13 mouse cellular contexts compared by ENCODE assay signal in the genomic region with DNA sequence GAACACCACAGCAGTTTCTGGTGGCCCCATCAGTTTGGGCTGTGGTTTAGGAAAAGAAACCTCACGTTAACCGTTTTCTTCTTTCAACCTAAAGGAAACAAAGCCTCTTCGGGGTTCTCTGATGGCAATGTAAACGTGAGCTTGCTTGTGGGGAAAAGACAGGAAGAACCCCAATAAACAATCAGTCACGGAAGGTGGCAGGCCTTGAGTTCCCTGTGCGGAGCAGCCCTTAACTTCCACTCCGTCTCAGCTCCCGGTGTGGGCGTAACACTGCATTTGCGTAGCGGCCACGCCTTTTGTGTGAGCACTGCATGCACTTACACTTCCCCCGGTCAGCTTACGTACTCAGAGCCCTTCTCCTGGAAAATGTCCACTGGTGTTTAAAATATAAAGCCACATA. TPM values are rescaled to one million over a fixed set of nuclear protein-coding genes. Genes with fewer than 3 reads are reported as not detected.
DNase-seq lines count a peak whose midpoint lies in the region; ATAC-seq lines count a peak whose summit lies in the region.
"Had no signal": no experiment of that assay in that cellular context is flagged by ENCODE, and none has a peak within 500 bp of the region (broad histone marks: within the 10 kb centered on the region; RNA-seq: fewer than 3 reads in every experiment).

No protein-coding gene starts in this region.

- no peak overlapping the region for H3K9ac ChIP-seq in midbrain, embryonic 16.5 days (ENCODE audit: low read depth, low read length)
- H3K9ac ChIP-seq: neural tube, embryonic 12.5 days had no signal

- H3K9me3 ChIP-seq in hindbrain, embryonic 10.5 days: no peaks in the 10 kb centered on the region
- no peaks in the 10 kb centered on the region for H3K9me3 ChIP-seq in midbrain, embryonic 16.5 days (replicated peaks; ENCODE audit: control insufficient read depth, low read length, poor library complexity, severe bottlenecking)
- H3K9me3 ChIP-seq: neural tube, embryonic 12.5 days had no signal

- H3K4me2 ChIP-seq in midbrain, embryonic 16.5 days (ENCODE audit: low read length): no peak overlapping the region
- H3K4me2 ChIP-seq: neural tube, embryonic 12.5 days had no signal

- H3K4me3 ChIP-seq in hindbrain, embryonic 10.5 days: no peak overlapping the region
- H3K4me3 ChIP-seq in midbrain, embryonic 16.5 days (ENCODE audit: low read depth, low read length): no peak overlapping the region
- H3K4me3 ChIP-seq: neural tube, embryonic 12.5 days had no signal

- H3K36me3 ChIP-seq in hindbrain, embryonic 10.5 days: peaks cover 53% of the 10 kb centered on the region
- H3K36me3 ChIP-seq in midbrain, embryonic 16.5 days (ENCODE audit: control insufficient read depth, insufficient read depth, low read length): peaks cover 6% of the 10 kb centered on the region

- DNase-seq in spleen, postnatal 36 days (ENCODE audit: low spot score in 2 of 2): peak; percentile 17 to 23
- DNase-seq in spleen, adult 18-20 months: no peak
- DNase-seq in thymus, postnatal 36 days: peak; percentile 50 to 68
- no peak for DNase-seq in layer of hippocampus, adult 9-11 months
- DNase-seq in hindbrain, embryonic 10.5 days (ENCODE audit: low spot score): no peak
- DNase-seq: gastrocnemius, postnatal 25 days; kidney, adult 11 months; right cerebral cortex, postnatal 25 days had no signal

- H3K27ac ChIP-seq in hindbrain, embryonic 10.5 days: no peak overlapping the region
- no peak overlapping the region for H3K27ac ChIP-seq in midbrain, embryonic 16.5 days (ENCODE audit: low read length)
- H3K27ac ChIP-seq: macrophage; neural tube, embryonic 12.5 days had no signal

- peak; percentile 75 to 76 for ATAC-seq in hematopoietic stem cell, adult 5-6 weeks (replicated peaks in 1 of 2; ENCODE audit: insufficient read depth in 1 of 2, low FRiP score in 2 of 2, low TSS enrichment in 1 of 2, low read depth in 1 of 2, poor library complexity in 2 of 2, severe bottlenecking in 2 of 2)
- ATAC-seq in megakaryocyte progenitor cell, adult 5-6 weeks (replicated peaks; ENCODE audit: poor library complexity): peak; percentile 75
- ATAC-seq in midbrain, embryonic 16.5 days: no peak

- H3K27me3 ChIP-seq in hindbrain, embryonic 10.5 days (ENCODE audit: insufficient read depth, poor library complexity, severe bottlenecking): no peaks in the 10 kb centered on the region
- no peaks in the 10 kb centered on the region for H3K27me3 ChIP-seq in midbrain, embryonic 16.5 days (ENCODE audit: control insufficient read depth, insufficient read depth, low read depth, low read length)
- H3K27me3 ChIP-seq: neural tube, embryonic 12.5 days had no signal

- peaks cover 4% of the 10 kb centered on the region; the same call in 1 of the 2 replicates for H3K4me1 ChIP-seq in hindbrain, embryonic 10.5 days (replicated peaks)
- H3K4me1 ChIP-seq in midbrain, embryonic 16.5 days (ENCODE audit: control insufficient read depth, insufficient read depth, low read length): no peaks in the 10 kb centered on the region
- H3K4me1 ChIP-seq: neural tube, embryonic 12.5 days had no signal

- WGBS in hindbrain, embryonic 10.5 days: 54% methylated on average over 14 of the region's 14 CpGs
- WGBS in midbrain, embryonic 16.5 days: 63% methylated on average over 14 of the region's 14 CpGs

RNA-seq across cellular contexts. Expression of gene Spata7, which starts 49.4 kb away (rescaled TPM):
- 6.4 and 13.3 TPM in 2 replicates for total RNA-seq in hematopoietic stem cell, adult 5-6 weeks (2017)
- total RNA-seq in megakaryocyte progenitor cell, adult 5-6 weeks (2015): 7.0 and 9.5 TPM in 2 replicates
- 5.7 and 6.6 TPM in 2 replicates for total RNA-seq in megakaryocyte progenitor cell, adult 5-6 weeks (2017)
- polyA plus RNA-seq in hindbrain, embryonic 10.5 days (2016; fragmentation: Nextera tagmentation; extraction: Ambion mirVana): 20.2 and 22.5 TPM in 2 replicates
- 35.7 and 37.7 TPM in 2 replicates for polyA plus RNA-seq in midbrain, embryonic 16.5 days (2015; fragmentation: Nextera tagmentation; extraction: Ambion mirVana)

RNA-seq across cellular contexts. Expression of gene Ptpn21, which starts 59.9 kb away (rescaled TPM):
- total RNA-seq in hematopoietic stem cell, adult 5-6 weeks (2017): 6.1 and 7.4 TPM in 2 replicates
- total RNA-seq in megakaryocyte progenitor cell, adult 5-6 weeks (2015): 5.9 and 8.0 TPM in 2 replicates
- 2.7 and 3.1 TPM in 2 replicates for total RNA-seq in megakaryocyte progenitor cell, adult 5-6 weeks (2017)
- 5.3 and 6.1 TPM in 2 replicates for polyA plus RNA-seq in hindbrain, embryonic 10.5 days (2016; fragmentation: Nextera tagmentation; extraction: Ambion mirVana)
- 4.0 and 4.9 TPM in 2 replicates for polyA plus RNA-seq in midbrain, embryonic 16.5 days (2015; fragmentation: Nextera tagmentation; extraction: Ambion mirVana)

Comparison
In these comparisons a context has a peak if more than half of its experiments do, and no peak if none do; other contexts are left out.
1. DNase-seq: peak in spleen, postnatal 36 days (2 of 2) and thymus, postnatal 36 days (2 of 2); none in spleen, adult 18-20 months (0 of 2), layer of hippocampus, adult 9-11 months (single experiment) and hindbrain, embryonic 10.5 days (single experiment).